37 mouse cellular contexts compared by ENCODE assay signal in the genomic region with DNA sequence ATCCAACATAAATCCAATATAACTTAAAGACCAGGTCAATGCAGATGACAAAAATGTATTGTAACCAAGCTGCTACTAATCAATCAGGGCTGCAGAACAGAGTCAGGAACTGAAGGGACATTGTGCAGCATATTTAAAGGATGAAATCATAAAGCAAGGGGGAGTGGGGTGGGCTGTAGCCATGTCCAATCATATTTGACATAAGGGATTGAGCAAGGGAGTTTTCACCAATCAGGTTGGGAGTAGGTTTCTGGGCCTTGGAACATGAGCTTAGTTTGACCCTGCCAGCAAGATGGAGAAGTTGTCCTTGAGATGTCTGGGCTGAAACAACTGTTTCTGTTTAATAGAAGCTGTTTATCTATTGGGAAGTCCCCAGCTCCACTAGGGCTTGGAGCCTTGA. TPM values are rescaled to one million over a fixed set of nuclear protein-coding genes. Genes with fewer than 3 reads are reported as not detected.
DNase-seq lines count a peak whose midpoint lies in the region; ATAC-seq and TF ChIP-seq lines count a peak whose summit lies in the region.
"Had no signal": no experiment of that assay in that cellular context is flagged by ENCODE, and none has a peak within 500 bp of the region (broad histone marks: within the 10 kb centered on the region; RNA-seq: fewer than 3 reads in every experiment).

TSS of gene Akr1cl (minus strand) at position 119 of the 400 bp plus-strand sequence.

- ATAC-seq in lung, postnatal 0 days = peak; percentile 14; the same call in 1 of the 2 replicates
- ATAC-seq: CD4-positive, CD25-positive, alpha-beta regulatory T cell, adult 4 months; forebrain, embryonic 16.5 days; hindbrain, embryonic 16.5 days had no signal

- H3K4me2 ChIP-seq in lung, postnatal 0 days (replicated peaks; ENCODE audit: low read depth, low read length) = no peak within 1 kb of the TSS
- H3K4me2 ChIP-seq: kidney, embryonic 15.5 days; liver, embryonic 13.5 days; midbrain, embryonic 11.5 days; neural tube, embryonic 12.5 days had no signal

- no peaks in the 10 kb centered on the region for H3K36me3 ChIP-seq in lung, postnatal 0 days (ENCODE audit: insufficient read depth, low read length)
- H3K36me3 ChIP-seq: kidney, embryonic 15.5 days; liver, embryonic 13.5 days; neural tube, embryonic 12.5 days had no signal

- no peak within 1 kb of the TSS for H3K4me3 ChIP-seq in lung, postnatal 0 days (ENCODE audit: low read depth, low read length)
- H3K4me3 ChIP-seq: erythroblast, embryonic 14.5 days; kidney, embryonic 15.5 days; liver, embryonic 13.5 days; myocyte; neural tube, embryonic 12.5 days had no signal

- H3K27ac ChIP-seq in lung, postnatal 0 days (ENCODE audit: low read length) = no peak within 1 kb of the TSS
- H3K27ac ChIP-seq: kidney, embryonic 15.5 days; liver, embryonic 13.5 days; neural tube, embryonic 12.5 days had no signal

- no peaks in the 10 kb centered on the region for H3K27me3 ChIP-seq in lung, postnatal 0 days (replicated peaks; ENCODE audit: insufficient read depth, low read length)
- H3K27me3 ChIP-seq: kidney, embryonic 15.5 days; liver, embryonic 13.5 days; neural tube, embryonic 12.5 days had no signal

- no peak within 1 kb of the TSS for H3K9ac ChIP-seq in lung, postnatal 0 days (replicated peaks; ENCODE audit: low read depth)
- H3K9ac ChIP-seq: kidney, embryonic 15.5 days; liver, embryonic 13.5 days; neural tube, embryonic 12.5 days had no signal

- H3K9me3 ChIP-seq in lung, postnatal 0 days (ENCODE audit: low read length) = no peaks in the 10 kb centered on the region
- H3K9me3 ChIP-seq: kidney, embryonic 15.5 days; liver, embryonic 13.5 days; neural tube, embryonic 12.5 days had no signal

- H3K4me1 ChIP-seq in lung, postnatal 0 days (ENCODE audit: insufficient read depth, low read depth, low read length) = no peaks in the 10 kb centered on the region
- H3K4me1 ChIP-seq: kidney, embryonic 15.5 days; liver, embryonic 13.5 days; neural tube, embryonic 12.5 days had no signal

- TF ChIP-seq EP300 in lung, postnatal 0 days (IDR thresholded peaks at IDR 0.05) = no peak

- intact Hi-C loops in left cerebral cortex, postnatal 36 days (cut with DNase I) = no loop called here

- TF ChIP-seq CTCF in lung, postnatal 0 days (IDR thresholded peaks at IDR 0.05) = no peak

- peak; percentile 10 for DNase-seq in lung, postnatal 0 days (ENCODE audit: low spot score)
- no peak for DNase-seq in lung, postnatal 4 days
- peak in 1 of 2 experiments; percentile 73 for DNase-seq in adrenal gland, adult 18-20 months (ENCODE audit: low spot score in 2 of 2)
- DNase-seq in adrenal gland, postnatal 25 days = peak; percentile 20
- peak; percentile 73 for DNase-seq in testis, postnatal 14 days (ENCODE audit: low spot score)
- DNase-seq in gastrocnemius, adult 8-10 months (ENCODE audit: low spot score in 2 of 2) = no peak
- DNase-seq in thymus, postnatal 14 days = no peak
- no peak for DNase-seq in left cerebral cortex, postnatal 36 days (ENCODE audit: low spot score in 2 of 2)
- DNase-seq: cerebellum, adult 11 months; cerebellum, adult 9-11 months; gastrocnemius, postnatal 14 days; heart, postnatal 14 days; kidney, adult 18-20 months; kidney, postnatal 25 days; left cerebral cortex, postnatal 4 days; liver, embryonic 13.5 days; lung, adult 18-20 months; lung, postnatal 14 days; right cerebral cortex, postnatal 14 days; thymus, adult 18-20 months; thymus, postnatal 36 days had no signal

RNA-seq across cellular contexts. Expression of gene Akr1cl, which starts in this region (rescaled TPM):
- polyA plus RNA-seq in lung, postnatal 0 days (2015; fragmentation: Nextera tagmentation; extraction: Ambion mirVana) = not detected in 2 replicates
- total RNA-seq in adrenal gland, adult 18-20 months (2021) = 100 to 1,000 TPM; 295 to 994 TPM
- total RNA-seq in adrenal gland, postnatal 25 days (2021) = 1,366 and 2,446 TPM in 2 replicates
- 1 to 10 TPM in 1 of 4 experiments, under 1 TPM in 1, not detected in 2; 0.89 to 1.9 TPM for total RNA-seq in gastrocnemius, adult 8-10 months (2022)
- not detected for total RNA-seq in left cerebral cortex, postnatal 36 days (2021)
- total RNA-seq: common myeloid progenitor, adult 5-6 weeks; gastrocnemius, postnatal 14 days; granulocyte monocyte progenitor cell, adult 5-6 weeks; layer of hippocampus, adult 18-20 months; layer of hippocampus, postnatal 25 days; left cerebral cortex, postnatal 4 days; megakaryocyte, adult 5-6 weeks; midbrain, postnatal 0 days had no signal
- polyA plus RNA-seq: erythroblast, embryonic 14.5 days; forebrain, embryonic 11.5 days; forebrain, embryonic 16.5 days; hindbrain, embryonic 16.5 days; liver, embryonic 13.5 days; midbrain, postnatal 0 days; myocyte; neural tube, embryonic 12.5 days; stomach, embryonic 14.5 days had no signal

Comparison
In these comparisons a context has a peak if more than half of its experiments do, and no peak if none do; other contexts are left out.
1. RNA of gene Akr1cl (total RNA-seq): 1,366 to 2,446 TPM in adrenal gland, postnatal 25 days and 295 to 994 TPM in adrenal gland, adult 18-20 months; 0.89 to 1.9 TPM in gastrocnemius, adult 8-10 months and not detected in left cerebral cortex, postnatal 36 days; every median in the first group is over 100 times any median in the second.
2. Peak in DNase-seq and ATAC-seq in lung, postnatal 0 days; RNA of the gene not detected or under 1 TPM.
3. DNase-seq: peak in adrenal gland, postnatal 25 days (single experiment) and testis, postnatal 14 days (single experiment); none in lung, postnatal 4 days (0 of 2), gastrocnemius, adult 8-10 months (0 of 2), thymus, postnatal 14 days (single experiment) and left cerebral cortex, postnatal 36 days (0 of 2).